Mouse (Mus musculus): ENCODE measurements at regions not wholly inside any gene's neighbourhood (a gene's known extent, or its start where the extent isn't known, plus 50 kb on each side); places are given as distances from the start of the nearest gene placed in this dataset.

DNA sequence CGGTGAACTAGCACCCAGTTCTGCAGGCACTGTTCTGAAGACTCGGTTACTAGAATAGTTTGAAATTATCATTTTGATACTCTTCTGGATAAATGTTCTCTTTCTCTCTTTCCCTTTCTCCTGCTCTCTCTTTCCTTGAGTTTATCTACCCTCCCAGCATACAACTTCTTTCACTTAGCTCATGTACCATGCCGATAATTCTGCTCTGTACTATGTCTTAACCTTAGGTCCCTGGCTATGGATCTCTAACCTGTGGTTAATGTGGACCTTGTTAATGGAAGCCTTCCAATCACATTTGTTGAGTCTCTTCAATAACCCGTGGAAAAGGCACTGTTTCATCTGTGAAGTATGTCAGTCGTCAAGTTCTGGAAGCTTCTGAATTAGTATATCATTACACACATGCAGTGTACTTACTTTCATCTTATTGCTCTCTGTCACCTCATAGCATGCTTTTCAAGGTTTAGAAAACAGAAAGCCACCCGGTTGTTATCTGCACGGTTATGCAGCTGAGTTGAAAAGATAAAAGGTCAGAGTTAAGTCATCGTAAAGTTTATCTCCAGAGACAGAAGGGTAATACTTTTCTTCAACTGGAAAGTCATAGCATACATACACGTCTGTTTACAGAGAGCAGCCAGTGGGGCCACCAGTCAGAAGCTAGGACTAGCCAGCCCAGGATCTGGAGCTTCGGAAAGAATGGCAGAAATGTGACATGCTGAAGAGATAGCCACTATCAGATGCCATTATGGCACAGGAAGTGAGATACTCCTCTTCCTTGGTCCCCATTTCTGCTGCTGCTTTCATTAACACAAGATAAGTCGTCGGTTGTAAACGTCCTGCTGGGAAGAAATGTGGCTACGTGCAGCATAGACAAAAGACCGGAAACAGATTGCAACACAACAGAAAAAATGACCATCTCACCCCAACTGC is 157.6 kb upstream of the Rspo3 start:
- Histone ChIP-seq H3K9me3 (ENCODE audit: control insufficient read depth, low read length) (no peaks in the 10 kb centered on the region), H3K4me2 (replicated peaks; ENCODE audit: low read depth, low read length) (no peak overlapping the region), H3K9ac (ENCODE audit: low read depth, low read length) (no peak overlapping the region), H3K4me3 (ENCODE audit: low read depth, low read length) (no peak overlapping the region), H3K27me3 (ENCODE audit: control insufficient read depth, insufficient read depth, low read length) (no peaks in the 10 kb centered on the region), H3K4me1 (replicated peaks; ENCODE audit: control insufficient read depth, insufficient read depth, low read length) (no peaks in the 10 kb centered on the region), H3K27ac (ENCODE audit: low read depth, low read length) (no peak overlapping the region), H3K36me3 (ENCODE audit: control insufficient read depth, insufficient read depth, low read length) (no peaks in the 10 kb centered on the region)
- no peak for DNase-seq (ENCODE audit: low spot score)
- ATAC-seq (ENCODE audit: low FRiP score), result no peak
- WGBS, result 87% methylated on average over 15 of the region's 15 CpGs

DNA sequence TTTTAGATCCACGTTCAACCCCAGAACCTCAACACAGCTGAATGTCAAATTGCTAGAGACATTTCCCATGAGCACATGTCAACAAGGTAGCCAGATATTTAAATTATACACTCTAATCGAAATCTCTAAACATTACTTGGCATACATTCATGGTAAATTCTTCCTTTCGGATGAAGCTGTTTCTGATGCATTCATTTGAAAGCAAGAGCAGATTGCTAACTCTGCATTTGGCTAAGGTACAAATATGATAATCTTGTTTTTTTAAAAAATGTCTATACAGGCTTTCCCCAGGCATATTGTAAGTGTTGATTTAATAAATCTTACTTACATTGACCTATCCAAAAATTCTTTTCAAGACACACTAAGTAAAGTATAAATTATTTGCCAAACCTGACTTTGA is 153.9 kb upstream of the Rspo3 start:
- DNase-seq (ENCODE audit: low spot score) (no peak), ATAC-seq (ENCODE audit: low FRiP score) (no peak)
- Histone ChIP-seq H3K4me3 (ENCODE audit: low read depth, low read length) (no peak overlapping the region), H3K36me3 (ENCODE audit: control insufficient read depth, insufficient read depth, low read length) (no peaks in the 10 kb centered on the region), H3K4me1 (replicated peaks; ENCODE audit: control insufficient read depth, insufficient read depth, low read length) (no peaks in the 10 kb centered on the region), H3K27ac (ENCODE audit: low read depth, low read length) (no peak overlapping the region), H3K4me2 (replicated peaks; ENCODE audit: low read depth, low read length) (no peak overlapping the region), H3K9me3 (ENCODE audit: control insufficient read depth, low read length) (no peaks in the 10 kb centered on the region), H3K27me3 (ENCODE audit: control insufficient read depth, insufficient read depth, low read length) (no peaks in the 10 kb centered on the region), H3K9ac (ENCODE audit: low read depth, low read length) (no peak overlapping the region)
- 91% methylated on average over 3 of the region's 3 CpGs for WGBS

DNA sequence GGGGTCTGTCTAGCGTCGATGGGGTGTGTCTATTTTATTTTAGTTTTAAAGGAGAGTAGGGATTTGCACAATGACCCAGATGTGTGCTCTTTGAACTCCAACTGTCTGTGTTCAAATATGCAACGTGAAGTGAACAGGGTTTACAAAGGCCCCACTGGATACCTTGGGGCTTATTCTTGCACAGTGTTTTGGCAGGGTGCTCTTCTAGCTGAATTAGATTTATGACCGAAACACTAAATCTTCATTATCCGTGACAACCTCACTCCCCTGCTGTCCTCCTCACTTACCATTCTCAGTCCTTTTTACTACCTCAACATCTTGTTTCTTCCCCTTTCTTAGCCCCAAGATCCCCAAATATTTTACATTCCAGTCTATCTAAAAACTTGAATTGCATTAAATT is 151.3 kb upstream of the Rspo3 start:
- Histone ChIP-seq H3K27me3 (ENCODE audit: control insufficient read depth, insufficient read depth, low read length) (no peaks in the 10 kb centered on the region), H3K36me3 (ENCODE audit: control insufficient read depth, insufficient read depth, low read length) (no peaks in the 10 kb centered on the region)
- WGBS, result 68% methylated on average over 5 of the region's 5 CpGs

DNA sequence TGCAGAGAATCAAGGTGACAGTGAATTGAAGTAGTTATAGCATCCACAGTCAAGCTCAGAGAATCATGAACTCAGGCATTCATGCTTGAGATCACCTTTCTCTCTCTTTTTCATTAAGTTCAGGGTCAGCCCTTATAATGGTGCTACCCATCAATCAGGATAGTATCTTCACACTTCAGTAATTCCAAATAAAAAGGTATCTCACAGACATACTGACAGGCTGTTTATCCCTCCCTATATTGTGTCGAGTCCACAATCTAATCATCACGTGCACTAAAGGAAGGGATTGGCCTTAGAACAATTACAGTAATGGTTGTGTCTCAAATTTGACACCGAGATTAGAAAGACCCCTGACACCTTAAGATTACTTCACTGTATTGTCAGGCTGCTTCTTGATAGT is 138.7 kb upstream of the Rspo3 start:
- Histone ChIP-seq H3K4me1 (replicated peaks; ENCODE audit: control insufficient read depth, insufficient read depth, low read length) (no peaks in the 10 kb centered on the region), H3K27ac (ENCODE audit: low read depth, low read length) (no peak overlapping the region), H3K9ac (ENCODE audit: low read depth, low read length) (no peak overlapping the region), H3K27me3 (ENCODE audit: control insufficient read depth, insufficient read depth, low read length) (no peaks in the 10 kb centered on the region), H3K4me2 (replicated peaks; ENCODE audit: low read depth, low read length) (no peak overlapping the region), H3K36me3 (ENCODE audit: control insufficient read depth, insufficient read depth, low read length) (no peaks in the 10 kb centered on the region), H3K4me3 (ENCODE audit: low read depth, low read length) (no peak overlapping the region), H3K9me3 (ENCODE audit: control insufficient read depth, low read length) (no peaks in the 10 kb centered on the region)
- no peak for ATAC-seq (ENCODE audit: low FRiP score)
- no peak for DNase-seq (ENCODE audit: low spot score)
- WGBS, result 54% methylated on average over 3 of the region's 3 CpGs

More for the DNA sequence above, 151.3 kb upstream of the Rspo3 start:
- no peak for DNase-seq (ENCODE audit: low spot score)
- Histone ChIP-seq H3K9me3 (ENCODE audit: control insufficient read depth, low read length) (no peaks in the 10 kb centered on the region), H3K4me3 (ENCODE audit: low read depth, low read length) (no peak overlapping the region), H3K4me2 (replicated peaks; ENCODE audit: low read depth, low read length) (no peak overlapping the region), H3K4me1 (replicated peaks; ENCODE audit: control insufficient read depth, insufficient read depth, low read length) (no peaks in the 10 kb centered on the region), H3K9ac (ENCODE audit: low read depth, low read length) (no peak overlapping the region), H3K27ac (ENCODE audit: low read depth, low read length) (no peak overlapping the region)
- ATAC-seq (ENCODE audit: low FRiP score), result no peak

DNA sequence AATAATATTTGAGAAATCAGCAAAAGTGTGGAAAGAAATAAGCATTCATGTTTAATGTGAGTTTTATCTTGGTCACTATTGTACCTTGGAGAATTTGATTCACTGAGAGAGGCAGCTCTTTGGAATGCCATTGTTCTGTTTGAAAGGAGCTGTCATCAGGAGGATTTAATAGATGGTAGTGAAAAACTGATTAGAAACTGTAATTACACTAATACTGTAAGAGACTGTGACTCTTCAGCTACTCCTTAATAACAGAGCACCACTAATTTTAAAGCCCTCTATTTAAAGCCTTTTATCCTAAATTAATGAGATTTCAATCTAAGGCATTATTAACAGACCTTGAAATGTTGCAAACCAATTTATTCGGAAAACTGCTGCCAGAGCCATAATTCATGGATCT is 126.1 kb upstream of the Rspo3 start:
- ATAC-seq (ENCODE audit: low FRiP score) (no peak), DNase-seq (ENCODE audit: low spot score) (no peak)
- H3K4me2 ChIP-seq (replicated peaks; ENCODE audit: low read depth, low read length), result no peak overlapping the region
- H3K9me3 ChIP-seq (ENCODE audit: control insufficient read depth, low read length), result no peaks in the 10 kb centered on the region
- no peaks in the 10 kb centered on the region for H3K27me3 ChIP-seq (ENCODE audit: control insufficient read depth, insufficient read depth, low read length)
- H3K36me3 ChIP-seq (ENCODE audit: control insufficient read depth, insufficient read depth, low read length), result no peaks in the 10 kb centered on the region
- WGBS, result 83% methylated on average over 1 of the region's 1 CpGs
- no peak overlapping the region for H3K27ac ChIP-seq (ENCODE audit: low read depth, low read length)
- no peak overlapping the region for H3K4me3 ChIP-seq (ENCODE audit: low read depth, low read length)
- H3K9ac ChIP-seq (ENCODE audit: low read depth, low read length), result no peak overlapping the region
- H3K4me1 ChIP-seq (replicated peaks; ENCODE audit: control insufficient read depth, insufficient read depth, low read length), result no peaks in the 10 kb centered on the region

DNA sequence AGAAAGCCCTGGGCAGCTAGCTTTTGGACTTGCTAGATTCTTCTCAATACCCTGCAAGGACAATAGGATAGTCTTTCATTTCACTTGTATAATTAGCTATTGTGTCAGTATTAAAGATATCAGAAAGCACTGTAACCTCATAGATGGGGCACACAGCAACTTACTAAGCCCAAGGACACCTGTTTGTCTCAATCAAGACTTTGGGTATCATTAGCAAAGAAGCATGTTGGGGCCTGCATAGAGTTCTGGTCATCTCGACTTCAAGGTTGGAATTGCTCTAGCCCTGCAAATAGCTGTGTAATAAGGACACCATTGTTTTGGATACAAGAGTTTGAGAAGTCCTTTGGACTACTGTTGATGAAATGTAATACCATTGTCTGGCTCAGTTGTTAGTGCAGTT is 104.6 kb upstream of the Rspo3 start:
- Histone ChIP-seq H3K9ac (ENCODE audit: low read depth, low read length) (no peak overlapping the region), H3K4me2 (replicated peaks; ENCODE audit: low read depth, low read length) (no peak overlapping the region), H3K27ac (ENCODE audit: low read depth, low read length) (no peak overlapping the region), H3K4me1 (replicated peaks; ENCODE audit: control insufficient read depth, insufficient read depth, low read length) (no peaks in the 10 kb centered on the region), H3K9me3 (ENCODE audit: control insufficient read depth, low read length) (no peaks in the 10 kb centered on the region), H3K4me3 (ENCODE audit: low read depth, low read length) (no peak overlapping the region), H3K27me3 (ENCODE audit: control insufficient read depth, insufficient read depth, low read length) (no peaks in the 10 kb centered on the region), H3K36me3 (ENCODE audit: control insufficient read depth, insufficient read depth, low read length) (no peaks in the 10 kb centered on the region)
- no peak for DNase-seq (ENCODE audit: low spot score)
- no peak for ATAC-seq (ENCODE audit: low FRiP score)
- 86% methylated on average over 1 of the region's 1 CpGs for WGBS

DNA sequence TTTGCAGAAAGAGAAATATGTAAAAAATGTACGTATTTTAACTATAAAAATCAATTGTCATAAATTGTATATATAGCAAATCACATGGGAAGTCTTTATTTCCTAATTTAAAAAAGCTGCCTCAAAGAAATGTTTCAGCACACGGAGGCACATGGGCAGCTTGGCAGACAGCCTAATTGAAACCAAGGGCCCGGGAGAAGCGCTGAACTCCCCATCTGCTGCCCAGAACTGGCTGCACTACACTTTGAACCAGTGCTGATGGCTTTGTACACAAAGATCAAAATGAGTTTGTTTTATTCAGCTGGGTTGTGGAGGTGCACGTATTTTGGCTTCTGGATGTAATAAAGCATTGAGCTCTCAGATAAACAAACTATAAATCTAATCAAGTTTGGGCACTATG is 100.2 kb upstream of the Rspo3 start:
- Histone ChIP-seq H3K27ac (ENCODE audit: low read depth, low read length) (no peak overlapping the region), H3K9me3 (ENCODE audit: control insufficient read depth, low read length) (no peaks in the 10 kb centered on the region), H3K4me3 (ENCODE audit: low read depth, low read length) (no peak overlapping the region), H3K4me1 (replicated peaks; ENCODE audit: control insufficient read depth, insufficient read depth, low read length) (no peaks in the 10 kb centered on the region), H3K9ac (ENCODE audit: low read depth, low read length) (no peak overlapping the region), H3K4me2 (replicated peaks; ENCODE audit: low read depth, low read length) (no peak overlapping the region), H3K27me3 (ENCODE audit: control insufficient read depth, insufficient read depth, low read length) (no peaks in the 10 kb centered on the region), H3K36me3 (ENCODE audit: control insufficient read depth, insufficient read depth, low read length) (no peaks in the 10 kb centered on the region)
- DNase-seq (ENCODE audit: low spot score) (peak; percentile 3), ATAC-seq (ENCODE audit: low FRiP score) (no peak)
- WGBS, result 62% methylated on average over 5 of the region's 5 CpGs

DNA sequence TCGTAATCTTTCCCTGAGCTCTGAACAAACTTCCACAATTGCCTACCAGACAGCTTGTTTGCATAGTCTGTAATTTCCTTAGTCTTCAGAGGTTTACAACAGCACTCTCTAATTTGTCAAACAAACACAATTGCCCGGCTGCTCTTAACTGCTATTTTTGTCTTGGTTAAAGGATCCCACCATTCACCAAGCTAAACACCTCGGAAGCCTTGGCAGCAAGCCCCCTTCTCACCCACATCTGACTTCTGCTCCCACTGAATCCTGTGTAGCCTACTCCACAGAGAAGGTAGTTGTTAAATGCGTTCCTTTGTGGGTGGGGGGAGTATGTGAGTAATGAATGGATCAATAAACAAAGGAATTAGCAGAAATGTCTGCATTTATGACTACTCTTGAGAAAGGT is 59.8 kb upstream of the Rspo3 start:
- Histone ChIP-seq H3K27me3 (ENCODE audit: control insufficient read depth, insufficient read depth, low read length) (no peaks in the 10 kb centered on the region), H3K27ac (ENCODE audit: low read depth, low read length) (no peak overlapping the region), H3K4me3 (ENCODE audit: low read depth, low read length) (no peak overlapping the region), H3K4me2 (replicated peaks; ENCODE audit: low read depth, low read length) (no peak overlapping the region), H3K9me3 (ENCODE audit: control insufficient read depth, low read length) (no peaks in the 10 kb centered on the region), H3K9ac (ENCODE audit: low read depth, low read length) (no peak overlapping the region), H3K4me1 (replicated peaks; ENCODE audit: control insufficient read depth, insufficient read depth, low read length) (no peaks in the 10 kb centered on the region), H3K36me3 (ENCODE audit: control insufficient read depth, insufficient read depth, low read length) (no peaks in the 10 kb centered on the region)
- WGBS, result 65% methylated on average over 4 of the region's 4 CpGs
- ATAC-seq (ENCODE audit: low FRiP score) (no peak), DNase-seq (ENCODE audit: low spot score) (no peak)

DNA sequence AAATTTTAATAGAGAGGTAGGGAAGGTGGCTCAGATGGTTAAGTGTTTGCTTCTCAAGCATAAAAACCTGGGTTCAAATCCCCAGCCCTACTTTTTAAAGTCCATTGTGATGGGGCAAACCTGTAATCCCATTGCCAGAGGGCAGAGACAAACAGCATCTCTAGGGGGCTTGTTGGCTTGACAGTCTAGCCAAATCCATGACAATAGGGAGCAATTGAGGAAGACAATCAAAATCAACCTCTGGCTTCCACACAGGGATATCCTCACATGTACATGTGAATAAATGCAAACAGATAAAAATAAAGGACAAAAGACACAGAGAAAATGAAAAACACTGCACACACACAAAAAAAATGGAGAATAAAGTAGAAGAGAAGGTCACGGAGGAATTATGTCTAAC is 59.3 kb upstream of the Rspo3 start:
- no peak overlapping the region for H3K4me2 ChIP-seq (replicated peaks; ENCODE audit: low read depth, low read length)
- DNase-seq (ENCODE audit: low spot score) (no peak), ATAC-seq (ENCODE audit: low FRiP score) (no peak)
- no peak overlapping the region for H3K9ac ChIP-seq (ENCODE audit: low read depth, low read length)
- 75% methylated on average over 1 of the region's 1 CpGs for WGBS
- no peak overlapping the region for H3K27ac ChIP-seq (ENCODE audit: low read depth, low read length)
- H3K36me3 ChIP-seq (ENCODE audit: control insufficient read depth, insufficient read depth, low read length), result no peaks in the 10 kb centered on the region
- H3K4me1 ChIP-seq (replicated peaks; ENCODE audit: control insufficient read depth, insufficient read depth, low read length), result no peaks in the 10 kb centered on the region
- H3K27me3 ChIP-seq (ENCODE audit: control insufficient read depth, insufficient read depth, low read length), result no peaks in the 10 kb centered on the region
- no peaks in the 10 kb centered on the region for H3K9me3 ChIP-seq (ENCODE audit: control insufficient read depth, low read length)
- H3K4me3 ChIP-seq (ENCODE audit: low read depth, low read length), result no peak overlapping the region

Measured in hindbrain, embryonic 11.5 days (tissue).